Mouse (Mus musculus): Measurements from ENCODE around the gene Utp6. TPM values are rescaled to one million over a fixed set of nuclear protein-coding genes. Genes with fewer than 3 reads are reported as not detected.

Utp6 gene
- total and polyA plus RNA-seq, 3 experiments, result 78.8 to 148 (median 117) TPM

DNA sequence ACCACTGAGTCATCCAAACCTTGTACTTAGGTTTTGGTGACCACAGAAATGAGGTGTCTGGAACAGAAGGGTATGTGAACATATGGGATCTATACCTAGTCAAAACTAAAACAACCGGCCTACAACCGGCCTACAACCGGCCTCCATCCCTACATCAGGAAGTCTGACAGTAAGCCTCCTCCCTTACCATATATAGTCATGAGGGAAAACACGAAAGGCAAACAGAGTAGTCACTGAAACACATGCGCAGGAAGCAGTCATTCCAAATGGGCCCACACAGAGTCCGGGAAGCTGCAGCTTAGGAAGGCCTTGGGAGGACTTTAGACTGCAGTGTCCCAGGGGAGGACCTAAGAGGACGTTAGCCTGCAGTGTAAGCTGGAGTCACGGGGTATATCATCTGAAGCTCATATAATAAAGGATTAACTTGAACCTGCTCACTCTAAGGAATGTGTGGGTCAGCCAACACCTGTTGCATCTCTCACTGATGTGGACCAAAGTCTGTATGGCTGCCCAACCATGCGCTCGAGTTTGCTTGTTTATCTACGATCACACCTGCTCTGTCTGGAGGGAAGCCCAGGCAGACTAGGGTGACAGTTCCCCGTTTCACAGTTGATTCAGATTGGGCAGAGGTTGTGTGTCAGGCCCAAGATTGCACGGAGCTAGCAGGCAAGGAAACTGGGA, 76.3 kb downstream of the Utp6 start:
- in situ Hi-C loops (cut with MboI; ENCODE audit: low pct_ligation_motif_present, low pct_unique_long_range_greater_than_20kb, low sequenced_read_pairs), result no loop called here
- H3K36me3 ChIP-seq (replicated peaks in 1 of 2; ENCODE audit: control insufficient read depth in 1 of 2, insufficient read depth in 1 of 2, low read length in 1 of 2), result no peaks in the 10 kb centered on the region
- dilution Hi-C loops (cut with MboI; ENCODE audit: extremely low pct_ligation_motif_present, extremely low pct_unique_long_range_greater_than_20kb, low sequenced_read_pairs), result no loop called here

GRCm38 (mm10) chr11:79884784-79885183, 77.4 kb downstream of the Utp6 start:
- Histone ChIP-seq H3K79me2 (replicated peaks; ENCODE audit: control insufficient read depth, extremely low read depth, insufficient read depth, poor library complexity, severe bottlenecking) (no peaks in the 10 kb centered on the region), H3K9ac (ENCODE audit: insufficient read depth, low read depth) (no peak overlapping the region), H3K36me3 (replicated peaks in 1 of 2; ENCODE audit: control insufficient read depth in 1 of 2, insufficient read depth in 1 of 2, low read length in 1 of 2) (no peaks in the 10 kb centered on the region), H3K27ac (ENCODE audit: insufficient read depth, low read depth) (no peak overlapping the region), H3K4me3 (replicated peaks in 1 of 3; ENCODE audit: low read depth in 2 of 3, low read length in 2 of 3, poor library complexity in 1 of 3) (no peak overlapping the region), H3K4me2 (ENCODE audit: insufficient read depth, low read depth, poor library complexity, severe bottlenecking) (no peak overlapping the region), H3K9me3 (replicated peaks; ENCODE audit: low read length) (no peaks in the 10 kb centered on the region), H3K27me3 (replicated peaks) (peaks cover 2% of the 10 kb centered on the region), H3K4me1 (ENCODE audit: control insufficient read depth in 1 of 2, insufficient read depth in 2 of 2) (no peaks in the 10 kb centered on the region)
- in situ Hi-C loops (cut with MboI; ENCODE audit: low pct_ligation_motif_present, low pct_unique_long_range_greater_than_20kb, low sequenced_read_pairs), result no loop called here
- TF ChIP-seq SMC3 (IDR thresholded peaks at IDR 0.05; ENCODE audit: low read depth, low read length) (peak; percentile 22; the same call in 1 of the 2 replicates), JUND (conservative IDR thresholded peaks at IDR 0.05; ENCODE audit: low read depth, low read length) (no peak), CTCF (conservative IDR thresholded peaks at IDR 0.05 in 1 of 2, IDR thresholded peaks at IDR 0.05 in 1 of 2; ENCODE audit: low read depth in 2 of 2, low read length in 2 of 2) (0 out of 4 replicates have a peak, but pooled peaks of 1 of the 2 experiments have one; percentile 22)
- dilution Hi-C loops (cut with MboI; ENCODE audit: extremely low pct_ligation_motif_present, extremely low pct_unique_long_range_greater_than_20kb, low sequenced_read_pairs), result no loop called here
- DNase-seq (ENCODE audit: extremely low read depth), result no peak

More for the DNA sequence above, 76.3 kb downstream of the Utp6 start:
- Histone ChIP-seq H3K9ac (ENCODE audit: insufficient read depth, low read depth) (no peak overlapping the region), H3K9me3 (replicated peaks; ENCODE audit: low read length) (no peaks in the 10 kb centered on the region), H3K79me2 (replicated peaks; ENCODE audit: control insufficient read depth, extremely low read depth, insufficient read depth, poor library complexity, severe bottlenecking) (no peaks in the 10 kb centered on the region), H3K27ac (ENCODE audit: insufficient read depth, low read depth) (no peak overlapping the region), H3K27me3 (replicated peaks) (peaks cover 2% of the 10 kb centered on the region), H3K4me2 (ENCODE audit: insufficient read depth, low read depth, poor library complexity, severe bottlenecking) (no peak overlapping the region), H3K4me1 (ENCODE audit: control insufficient read depth in 1 of 2, insufficient read depth in 2 of 2) (no peaks in the 10 kb centered on the region), H3K4me3 (replicated peaks in 1 of 3; ENCODE audit: low read depth in 2 of 3, low read length in 2 of 3, poor library complexity in 1 of 3) (no peak overlapping the region)
- TF ChIP-seq SIN3A (IDR thresholded peaks at IDR 0.05; ENCODE audit: low read length), result no peak
- no peak for TF ChIP-seq MXI1 (IDR thresholded peaks at IDR 0.05; ENCODE audit: low read depth, low read length)
- no peak for TF ChIP-seq ZMIZ1 (IDR thresholded peaks at IDR 0.05; ENCODE audit: low read depth, low read length)
- no peak for TF ChIP-seq CHD1 (IDR thresholded peaks at IDR 0.05; ENCODE audit: low read depth, low read length)
- TF ChIP-seq ETS1 (conservative IDR thresholded peaks at IDR 0.05; ENCODE audit: low read depth, low read length), result no peak
- no peak for TF ChIP-seq MAZ (IDR thresholded peaks at IDR 0.05; ENCODE audit: low read depth, low read length)
- TF ChIP-seq EP300 (IDR thresholded peaks at IDR 0.05; ENCODE audit: low read length), result no peak
- TF ChIP-seq BHLHE40 (IDR thresholded peaks at IDR 0.05; ENCODE audit: low read depth, low read length), result no peak
- no peak for TF ChIP-seq USF2 (conservative IDR thresholded peaks at IDR 0.05; ENCODE audit: low read depth, low read length)
- DNase-seq (ENCODE audit: extremely low read depth), result no peak

Other genes with a start within 250 kb of the Utp6 start
- 56.7 and 61.9 TPM in 2 replicates for gene Suz12, start 30.7 kb upstream of the Utp6 start, total RNA-seq (2012; rRNA removed)
- 160 and 171 TPM in 2 replicates for gene Suz12, start 30.7 kb upstream of the Utp6 start, total RNA-seq (2014; rRNA removed)
- gene Suz12, start 30.7 kb upstream of the Utp6 start, polyA plus RNA-seq (2012; ENCODE audit: insufficient read length, low read depth), result 106 and 124 TPM in 2 replicates
- gene Crlf3, start 118.6 kb upstream of the Utp6 start, total RNA-seq (2012; rRNA removed), result 106 and 113 TPM in 2 replicates
- 152 and 173 TPM in 2 replicates for gene Crlf3, start 118.6 kb upstream of the Utp6 start, total RNA-seq (2014; rRNA removed)
- gene Crlf3, start 118.6 kb upstream of the Utp6 start, polyA plus RNA-seq (2012; ENCODE audit: insufficient read length, low read depth), result 114 and 118 TPM in 2 replicates
- 24.0 and 26.4 TPM in 2 replicates for gene Atad5, start 127.0 kb upstream of the Utp6 start, total RNA-seq (2012; rRNA removed)
- gene Atad5, start 127.0 kb upstream of the Utp6 start, total RNA-seq (2014; rRNA removed), result 46.3 and 48.1 TPM in 2 replicates
- 32.9 and 35.2 TPM in 2 replicates for gene Atad5, start 127.0 kb upstream of the Utp6 start, polyA plus RNA-seq (2012; ENCODE audit: insufficient read length, low read depth)
- gene Tefm, start 179.8 kb upstream of the Utp6 start, total RNA-seq (2012; rRNA removed), result 34.4 and 36.6 TPM in 2 replicates
- gene Tefm, start 179.8 kb upstream of the Utp6 start, total RNA-seq (2014; rRNA removed), result 70.2 and 76.1 TPM in 2 replicates
- gene Tefm, start 179.8 kb upstream of the Utp6 start, polyA plus RNA-seq (2012; ENCODE audit: insufficient read length, low read depth), result 42.1 and 43.9 TPM in 2 replicates
- gene Adap2, start 191.7 kb upstream of the Utp6 start, total RNA-seq (2012; rRNA removed), result not detected in 2 replicates
- gene Adap2, start 191.7 kb upstream of the Utp6 start, total RNA-seq (2014; rRNA removed), result 0.12 TPM in 1 of 2 replicates, not detected in the other
- 0.49 and 0.86 TPM in 2 replicates for gene Adap2, start 191.7 kb upstream of the Utp6 start, polyA plus RNA-seq (2012; ENCODE audit: insufficient read length, low read depth)
- gene Rnf135, start 221.5 kb upstream of the Utp6 start, total RNA-seq (2012; rRNA removed), result 11.7 and 12.4 TPM in 2 replicates
- 10.9 and 11.1 TPM in 2 replicates for gene Rnf135, start 221.5 kb upstream of the Utp6 start, total RNA-seq (2014; rRNA removed)
- gene Rnf135, start 221.5 kb upstream of the Utp6 start, polyA plus RNA-seq (2012; ENCODE audit: insufficient read length, low read depth), result 9.6 and 11.3 TPM in 2 replicates
- 33.1 and 36.3 TPM in 2 replicates for gene Rhot1, start 246.6 kb upstream of the Utp6 start, total RNA-seq (2012; rRNA removed)
- gene Rhot1, start 246.6 kb upstream of the Utp6 start, total RNA-seq (2014; rRNA removed), result 73.3 and 83.5 TPM in 2 replicates
- gene Rhot1, start 246.6 kb upstream of the Utp6 start, polyA plus RNA-seq (2012; ENCODE audit: insufficient read length, low read depth), result 55.3 and 61.0 TPM in 2 replicates